Mouse (Mus musculus) intestine, embryonic 16.5 days (tissue): ENCODE data around the gene Tepp. TPM values are rescaled to one million over a fixed set of nuclear protein-coding genes. Genes with fewer than 3 reads are reported as not detected.

Experiments
- ATAC-seq: fragments of 200-750 bp; cut with Nextera tagmentation; 2 replicates; pipeline ENCODE4 v1.8.0; 2017; ENCODE audit warnings: moderate TSS enrichment, moderate library complexity
- H3K27ac ChIP-seq: fragments of 300-500 bp; sonication (generic); 2 replicates; pipeline ENCODE4 v1.5.1; 2014; ENCODE audit warnings: mild to moderate bottlenecking, low read length
- H3K27me3 ChIP-seq: fragments of 300-500 bp; sonication (generic); replicated peaks from 2 replicates; pipeline ENCODE4 v1.6.1; 2014; ENCODE audit warnings: low read length, control low read depth, mixed read lengths; ENCODE audit not compliant: control insufficient read depth, insufficient read depth
- H3K36me3 ChIP-seq: fragments of 300-500 bp; sonication (generic); 2 replicates; pipeline ENCODE4 v1.6.1; 2014; ENCODE audit warnings: low read length, control low read depth; ENCODE audit not compliant: control insufficient read depth, insufficient read depth
- H3K4me1 ChIP-seq: fragments of 300-500 bp; sonication (generic); 2 replicates; pipeline ENCODE4 v1.6.1; 2014; ENCODE audit warnings: low read length, control low read depth, mixed read lengths; ENCODE audit not compliant: control insufficient read depth, insufficient read depth
- H3K4me2 ChIP-seq: fragments of 300-500 bp; sonication (generic); 2 replicates; pipeline ENCODE4 v1.6.1; 2014; ENCODE audit warnings: low read depth, low read length, control low read depth
- H3K4me3 ChIP-seq: fragments of 300-500 bp; sonication (generic); 2 replicates; pipeline ENCODE4 v1.5.1; 2014; ENCODE audit warnings: mild to moderate bottlenecking, low read length
- H3K9ac ChIP-seq: fragments of 300-500 bp; sonication (generic); 2 replicates; pipeline ENCODE4 v1.6.1; 2014; ENCODE audit warnings: low read depth, low read length
- H3K9me3 ChIP-seq: fragments of 300-500 bp; sonication (generic); 2 replicates; pipeline ENCODE4 v1.6.1; 2016; ENCODE audit warnings: low read length, control low read depth; ENCODE audit not compliant: control insufficient read depth
- WGBS: fragments of 180-500 bp; shearing (Covaris S2); extraction: QIAGEN DNeasy Blood & Tissue Kit; methylation state at CpG from one replicate; pipeline ENCODE4 v1.1.7; 2014; 5-methylcytosine and 5-hydroxymethylcytosine counted together
- polyA plus RNA-seq: library from polyadenylated mRNA; unstranded; fragments of >200 nt; fragmentation: Nextera tagmentation; extraction: Ambion mirVana; gene quantifications from 2 replicates; pipeline ENCODE4 v1.2.1, GENCODE M21; 2015

The Tepp gene
- polyA plus RNA-seq, 1 experiment from 2014 or later: not detected

GRCm38 (mm10) chr8:95374429-95374828 lies 64.1 kb downstream of the Tepp start:
- no peaks in the 10 kb centered on the region for H3K9me3 ChIP-seq
- WGBS: 79% methylated on average over 3 of the region's 3 CpGs
- no peaks in the 10 kb centered on the region for H3K36me3 ChIP-seq
- peaks cover 20% of the 10 kb centered on the region for H3K4me1 ChIP-seq
- no peaks in the 10 kb centered on the region for H3K27me3 ChIP-seq
- H3K27ac ChIP-seq: no peak overlapping the region
- H3K4me3 ChIP-seq: no peak overlapping the region
- ATAC-seq: no peak
- H3K4me2 ChIP-seq: no peak overlapping the region
- H3K9ac ChIP-seq: no peak overlapping the region

- Histone ChIP-seq H3K4me2 (no peak overlapping the region), H3K9ac (no peak overlapping the region), H3K4me1 (peaks cover 12% of the 10 kb centered on the region), H3K4me3 (no peak overlapping the region), H3K27me3 (no peaks in the 10 kb centered on the region), H3K27ac (no peak overlapping the region), H3K9me3 (no peaks in the 10 kb centered on the region), H3K36me3 (no peaks in the 10 kb centered on the region)
- 73% methylated on average over 7 of the region's 7 CpGs for WGBS
- ATAC-seq: no peak
Measured at GRCm38 (mm10) chr8:95375374-95375930, 65.1 kb downstream of the Tepp start.

Other genes with a start within 250 kb of the Tepp start
- 16.7 and 17.8 TPM in 2 replicates for gene Katnb1, start 229.4 kb upstream of the Tepp start, polyA plus RNA-seq
- 23.4 and 30.9 TPM in 2 replicates for gene Kifc3, start 107.8 kb upstream of the Tepp start, polyA plus RNA-seq
- 0.49 and 0.65 TPM in 2 replicates for gene Cngb1, start 4.0 kb upstream of the Tepp start, polyA plus RNA-seq
- gene Zfp319, start 21.4 kb downstream of the Tepp start, polyA plus RNA-seq: 4.5 and 5.2 TPM in 2 replicates
- gene Usb1, start 21.7 kb downstream of the Tepp start, polyA plus RNA-seq: 43.4 and 45.8 TPM in 2 replicates
- gene Mmp15, start 41.7 kb downstream of the Tepp start, polyA plus RNA-seq: 7.9 and 8.3 TPM in 2 replicates
- gene Cfap20, start 124.3 kb downstream of the Tepp start, polyA plus RNA-seq: 100 and 113 TPM in 2 replicates
- 5.1 and 5.5 TPM in 2 replicates for gene Csnk2a2, start 179.5 kb downstream of the Tepp start, polyA plus RNA-seq
- gene Ccdc113, start 223.5 kb downstream of the Tepp start, polyA plus RNA-seq: 0.13 TPM in 1 of 2 replicates, not detected in the other